In genomic region chr17:45194786-45195281, GRCm38 (mm10) we compare ENCODE assay signal across 15 mouse cellular contexts.
A peak's percentile ranks its signal among the peaks of the same experiment; 100 is the strongest.
DNase-seq lines count a peak whose midpoint lies in the region; ATAC-seq lines count a peak whose summit lies in the region.
"Had no signal": no experiment of that assay in that cellular context is flagged by ENCODE, and none has a peak within 500 bp of the region (broad histone marks: within the 10 kb centered on the region; RNA-seq: fewer than 3 reads in every experiment).

No protein-coding gene starts in this region.

- H3K9ac ChIP-seq in kidney, embryonic 14.5 days (ENCODE audit: low read depth, low read length): no peak overlapping the region
- no peak overlapping the region for H3K9ac ChIP-seq in embryonic facial prominence, embryonic 11.5 days (replicated peaks; ENCODE audit: low read length)
- H3K9ac ChIP-seq: heart, embryonic 15.5 days; hindbrain, embryonic 13.5 days; intestine, embryonic 15.5 days; liver, embryonic 13.5 days had no signal

- H3K36me3 ChIP-seq in kidney, embryonic 14.5 days (ENCODE audit: control insufficient read depth, insufficient read depth, low read length): no peaks in the 10 kb centered on the region
- H3K36me3 ChIP-seq in embryonic facial prominence, embryonic 11.5 days (replicated peaks; ENCODE audit: control insufficient read depth, insufficient read depth, low read depth, low read length): no peaks in the 10 kb centered on the region
- no peaks in the 10 kb centered on the region for H3K36me3 ChIP-seq in limb, embryonic 10.5 days
- H3K36me3 ChIP-seq: forebrain, embryonic 10.5 days; heart, embryonic 15.5 days; hindbrain, embryonic 13.5 days; intestine, embryonic 15.5 days; liver, embryonic 13.5 days; midbrain, embryonic 10.5 days had no signal

- WGBS in kidney, embryonic 14.5 days: 9% methylated on average over 13 of the region's 13 CpGs
- 32% methylated on average over 13 of the region's 13 CpGs for WGBS in embryonic facial prominence, embryonic 11.5 days
- 18% methylated on average over 13 of the region's 13 CpGs for WGBS in limb, embryonic 10.5 days

- peak overlapping the region; percentile 25; the same call in 1 of the 2 replicates for H3K4me2 ChIP-seq in kidney, embryonic 14.5 days (replicated peaks; ENCODE audit: low read depth, low read length)
- no peak overlapping the region for H3K4me2 ChIP-seq in embryonic facial prominence, embryonic 11.5 days (ENCODE audit: low read depth, low read length)
- H3K4me2 ChIP-seq: heart, embryonic 15.5 days; hindbrain, embryonic 13.5 days; intestine, embryonic 15.5 days; liver, embryonic 13.5 days had no signal

- H3K4me3 ChIP-seq in kidney, embryonic 14.5 days (ENCODE audit: low read length): no peak overlapping the region
- no peak overlapping the region for H3K4me3 ChIP-seq in embryonic facial prominence, embryonic 11.5 days (ENCODE audit: low read depth, low read length)
- peak overlapping the region; percentile 13; the same call in 1 of the 2 replicates for H3K4me3 ChIP-seq in limb, embryonic 10.5 days
- H3K4me3 ChIP-seq: forebrain, embryonic 10.5 days; heart, embryonic 15.5 days; hindbrain, embryonic 13.5 days; intestine, embryonic 15.5 days; liver, embryonic 13.5 days; midbrain, embryonic 10.5 days had no signal

- no peaks in the 10 kb centered on the region; the same call in 1 of the 2 replicates for H3K27me3 ChIP-seq in kidney, embryonic 14.5 days (ENCODE audit: control insufficient read depth, insufficient read depth, low read length)
- H3K27me3 ChIP-seq in embryonic facial prominence, embryonic 11.5 days (ENCODE audit: control insufficient read depth, insufficient read depth, low read length): no peaks in the 10 kb centered on the region
- peaks cover 10% of the 10 kb centered on the region; the same call in 1 of the 2 replicates for H3K27me3 ChIP-seq in limb, embryonic 10.5 days (ENCODE audit: low read depth, poor library complexity, severe bottlenecking)
- H3K27me3 ChIP-seq: heart, embryonic 15.5 days; hindbrain, embryonic 13.5 days; intestine, embryonic 15.5 days; liver, embryonic 13.5 days had no signal

- peaks cover 14% of the 10 kb centered on the region; the same call in 1 of the 2 replicates for H3K4me1 ChIP-seq in kidney, embryonic 14.5 days (ENCODE audit: control insufficient read depth, insufficient read depth, low read length)
- H3K4me1 ChIP-seq in embryonic facial prominence, embryonic 11.5 days (ENCODE audit: control insufficient read depth, insufficient read depth, low read length): peaks cover 11% of the 10 kb centered on the region; the same call in 1 of the 2 replicates
- peaks cover 26% of the 10 kb centered on the region for H3K4me1 ChIP-seq in limb, embryonic 10.5 days
- H3K4me1 ChIP-seq: heart, embryonic 15.5 days; hindbrain, embryonic 13.5 days; intestine, embryonic 15.5 days; liver, embryonic 13.5 days had no signal

- H3K27ac ChIP-seq in kidney, embryonic 14.5 days (ENCODE audit: low read depth, low read length): no peak overlapping the region
- peak overlapping the region; percentile 22; the same call in 1 of the 2 replicates for H3K27ac ChIP-seq in embryonic facial prominence, embryonic 11.5 days (replicated peaks; ENCODE audit: low read depth, low read length)
- H3K27ac ChIP-seq in limb, embryonic 10.5 days: peak overlapping the region; percentile 74
- H3K27ac ChIP-seq: forebrain, embryonic 10.5 days; heart, embryonic 15.5 days; hindbrain, embryonic 13.5 days; intestine, embryonic 15.5 days; liver, embryonic 13.5 days; midbrain, embryonic 10.5 days; stomach, postnatal 0 days had no signal

- ATAC-seq in kidney, embryonic 14.5 days (ENCODE audit: low FRiP score, low TSS enrichment): peak; percentile 85
- ATAC-seq in embryonic facial prominence, embryonic 11.5 days (replicated peaks; ENCODE audit: insufficient number of reproducible peaks, low FRiP score, low TSS enrichment, low read depth): peak; percentile 56; the same call in 1 of the 2 replicates
- ATAC-seq: intestine, embryonic 15.5 days had no signal

- H3K9me3 ChIP-seq in kidney, embryonic 14.5 days (ENCODE audit: control insufficient read depth, low read length): no peaks in the 10 kb centered on the region
- no peaks in the 10 kb centered on the region for H3K9me3 ChIP-seq in embryonic facial prominence, embryonic 11.5 days (replicated peaks; ENCODE audit: control insufficient read depth, low read length)
- no peaks in the 10 kb centered on the region for H3K9me3 ChIP-seq in limb, embryonic 10.5 days (replicated peaks)
- H3K9me3 ChIP-seq: forebrain, embryonic 10.5 days; heart, embryonic 15.5 days; hindbrain, embryonic 13.5 days; intestine, embryonic 15.5 days; liver, embryonic 13.5 days; midbrain, embryonic 10.5 days had no signal

- DNase-seq in kidney, postnatal 36 days: no peak
- DNase-seq in embryo, embryonic 10 days (ENCODE audit: low spot score): peak; percentile 68
- DNase-seq in embryonic facial prominence, embryonic 11.5 days (ENCODE audit: low spot score): peak; percentile 82
- DNase-seq in limb, embryonic 10.5 days (ENCODE audit: low spot score): peak; percentile 71
- DNase-seq in thymus, postnatal 10 days (ENCODE audit: low spot score in 2 of 2): no peak
- DNase-seq in frontal cortex, postnatal 14 days (ENCODE audit: low spot score in 2 of 2): no peak
- DNase-seq: cerebellum, adult 11-12 months; liver, embryonic 13.5 days had no signal

Comparison
In these comparisons a context has a peak if more than half of its experiments do, and no peak if none do; other contexts are left out.
1. DNase-seq: peak in embryo, embryonic 10 days (single experiment), embryonic facial prominence, embryonic 11.5 days (single experiment) and limb, embryonic 10.5 days (single experiment); none in kidney, postnatal 36 days (0 of 2), thymus, postnatal 10 days (0 of 2) and frontal cortex, postnatal 14 days (0 of 2).